Mouse (Mus musculus): Measurements from ENCODE around the gene Npr3. TPM values are rescaled to one million over a fixed set of nuclear protein-coding genes. Genes with fewer than 3 reads are reported as not detected.

Npr3 gene
- 1.4 TPM in 2 replicates for polyA plus RNA-seq (2015; fragmentation: Nextera tagmentation; extraction: Ambion mirVana)

- Histone ChIP-seq H3K9me3 (replicated peaks; ENCODE audit: control insufficient read depth, low read length) (no peaks in the 10 kb centered on the region), H3K27me3 (ENCODE audit: control insufficient read depth, insufficient read depth, low read depth, low read length) (peaks cover 47% of the 10 kb centered on the region), H3K9ac (ENCODE audit: low read depth, low read length) (peak within 1 kb of the TSS; percentile 31), H3K4me2 (ENCODE audit: low read depth, low read length) (peak within 1 kb of the TSS; percentile 68), H3K4me1 (ENCODE audit: control insufficient read depth, low read depth, low read length) (no peaks in the 10 kb centered on the region), H3K27ac (ENCODE audit: low read length) (peak within 1 kb of the TSS; percentile 44), H3K4me3 (ENCODE audit: low read depth, low read length) (peak within 1 kb of the TSS; percentile 57), H3K36me3 (ENCODE audit: control insufficient read depth, insufficient read depth) (no peaks in the 10 kb centered on the region)
- WGBS (ENCODE audit: insufficient replicate concordance), result under 1% methylated on average over 42 of the region's 42 CpGs
- no peak for ATAC-seq (ENCODE audit: low read depth)
These were observed at the start of gene Npr3 for GRCm38 (mm10) chr15:11906571-11907531. Gene Npr3, minus strand, starts transcription at chr15:11907287.

DNA sequence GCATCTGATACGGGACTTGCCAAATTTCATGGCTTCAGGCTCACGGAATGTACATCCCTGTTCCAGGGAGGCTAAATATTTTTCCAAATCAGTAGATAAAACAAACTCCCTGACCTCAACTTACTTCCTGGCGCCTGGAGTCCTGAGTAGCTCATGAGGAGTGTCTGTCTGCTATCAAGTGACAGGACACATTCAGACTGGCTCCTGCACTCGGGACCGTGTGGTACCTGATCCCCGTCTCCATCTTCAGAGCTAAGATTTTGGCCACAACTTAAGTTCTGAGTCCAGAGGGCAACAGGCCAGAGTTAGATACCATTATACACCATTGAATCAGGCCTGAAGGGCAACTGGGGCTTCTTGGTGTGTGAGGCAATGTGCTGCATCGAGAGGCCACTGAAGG is 49.0 kb upstream of the Npr3 start:
- Histone ChIP-seq H3K9me3 (replicated peaks; ENCODE audit: control insufficient read depth, low read length) (no peaks in the 10 kb centered on the region), H3K4me3 (ENCODE audit: low read depth, low read length) (no peak overlapping the region), H3K9ac (ENCODE audit: low read depth, low read length) (no peak overlapping the region), H3K27me3 (ENCODE audit: control insufficient read depth, insufficient read depth, low read depth, low read length) (no peaks in the 10 kb centered on the region), H3K4me1 (ENCODE audit: control insufficient read depth, low read depth, low read length) (no peaks in the 10 kb centered on the region), H3K36me3 (ENCODE audit: control insufficient read depth, insufficient read depth) (no peaks in the 10 kb centered on the region), H3K27ac (ENCODE audit: low read length) (no peak overlapping the region), H3K4me2 (ENCODE audit: low read depth, low read length) (no peak overlapping the region)
- WGBS (ENCODE audit: insufficient replicate concordance), result 62% methylated on average over 7 of the region's 7 CpGs
- ATAC-seq (ENCODE audit: low read depth), result no peak

GRCm38 (mm10) chr15:11954190-11954589 is 47.1 kb upstream of the Npr3 start:
- H3K9ac ChIP-seq (ENCODE audit: low read depth, low read length), result no peak overlapping the region
- no peak overlapping the region for H3K4me3 ChIP-seq (ENCODE audit: low read depth, low read length)
- H3K4me2 ChIP-seq (ENCODE audit: low read depth, low read length), result no peak overlapping the region
- H3K36me3 ChIP-seq (ENCODE audit: control insufficient read depth, insufficient read depth), result no peaks in the 10 kb centered on the region
- H3K4me1 ChIP-seq (ENCODE audit: control insufficient read depth, low read depth, low read length), result no peaks in the 10 kb centered on the region
- no peak overlapping the region for H3K27ac ChIP-seq (ENCODE audit: low read length)
- H3K9me3 ChIP-seq (replicated peaks; ENCODE audit: control insufficient read depth, low read length), result no peaks in the 10 kb centered on the region
- WGBS (ENCODE audit: insufficient replicate concordance), result 45% methylated on average over 4 of the region's 4 CpGs
- H3K27me3 ChIP-seq (ENCODE audit: control insufficient read depth, insufficient read depth, low read depth, low read length), result no peaks in the 10 kb centered on the region
- ATAC-seq (ENCODE audit: low read depth), result no peak

DNA sequence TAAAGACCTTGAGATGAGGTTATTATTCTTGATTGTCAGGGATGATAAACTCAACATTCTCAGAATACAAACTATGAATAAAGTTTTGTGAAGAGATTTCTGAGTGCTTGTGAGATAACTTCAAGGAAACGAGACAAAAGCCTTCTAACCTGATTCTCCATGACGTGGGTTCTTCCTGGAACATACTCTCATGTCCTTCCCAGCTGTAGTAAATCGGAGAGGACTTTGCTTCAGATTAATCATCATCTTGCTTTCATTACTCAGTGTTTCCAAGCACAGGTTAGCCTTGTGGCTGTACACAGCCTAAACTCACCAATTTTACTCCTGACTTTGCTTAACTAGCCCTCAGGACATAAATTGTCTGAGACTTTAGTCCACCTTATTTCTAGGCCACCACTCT is 45.1 kb upstream of the Npr3 start:
- no peak overlapping the region for H3K27ac ChIP-seq (ENCODE audit: low read length)
- H3K9me3 ChIP-seq (replicated peaks; ENCODE audit: control insufficient read depth, low read length), result no peaks in the 10 kb centered on the region
- WGBS (ENCODE audit: insufficient replicate concordance), result 56% methylated on average over 3 of the region's 3 CpGs
- no peaks in the 10 kb centered on the region for H3K4me1 ChIP-seq (ENCODE audit: control insufficient read depth, low read depth, low read length)
- no peak overlapping the region for H3K9ac ChIP-seq (ENCODE audit: low read depth, low read length)
- H3K4me3 ChIP-seq (ENCODE audit: low read depth, low read length), result no peak overlapping the region
- ATAC-seq (ENCODE audit: low read depth), result no peak
- no peaks in the 10 kb centered on the region for H3K36me3 ChIP-seq (ENCODE audit: control insufficient read depth, insufficient read depth)
- H3K4me2 ChIP-seq (ENCODE audit: low read depth, low read length), result no peak overlapping the region
- H3K27me3 ChIP-seq (ENCODE audit: control insufficient read depth, insufficient read depth, low read depth, low read length), result no peaks in the 10 kb centered on the region

- Histone ChIP-seq H3K36me3 (ENCODE audit: control insufficient read depth, insufficient read depth) (no peaks in the 10 kb centered on the region), H3K9me3 (replicated peaks; ENCODE audit: control insufficient read depth, low read length) (no peaks in the 10 kb centered on the region), H3K4me2 (ENCODE audit: low read depth, low read length) (no peak overlapping the region), H3K27ac (ENCODE audit: low read length) (no peak overlapping the region), H3K27me3 (ENCODE audit: control insufficient read depth, insufficient read depth, low read depth, low read length) (no peaks in the 10 kb centered on the region), H3K4me3 (ENCODE audit: low read depth, low read length) (no peak overlapping the region), H3K4me1 (ENCODE audit: control insufficient read depth, low read depth, low read length) (no peaks in the 10 kb centered on the region), H3K9ac (ENCODE audit: low read depth, low read length) (no peak overlapping the region)
- ATAC-seq (ENCODE audit: low read depth), result no peak
- 77% methylated on average over 7 of the region's 7 CpGs for WGBS (ENCODE audit: insufficient replicate concordance)
These were observed 44.1 kb upstream of the Npr3 start for GRCm38 (mm10) chr15:11951181-11951580.

GRCm38 (mm10) chr15:11950144-11950543 is 43.1 kb upstream of the Npr3 start:
- Histone ChIP-seq H3K4me3 (ENCODE audit: low read depth, low read length) (no peak overlapping the region), H3K9me3 (replicated peaks; ENCODE audit: control insufficient read depth, low read length) (no peaks in the 10 kb centered on the region), H3K27ac (ENCODE audit: low read length) (no peak overlapping the region), H3K4me1 (ENCODE audit: control insufficient read depth, low read depth, low read length) (no peaks in the 10 kb centered on the region), H3K36me3 (ENCODE audit: control insufficient read depth, insufficient read depth) (no peaks in the 10 kb centered on the region), H3K4me2 (ENCODE audit: low read depth, low read length) (no peak overlapping the region), H3K27me3 (ENCODE audit: control insufficient read depth, insufficient read depth, low read depth, low read length) (no peaks in the 10 kb centered on the region), H3K9ac (ENCODE audit: low read depth, low read length) (no peak overlapping the region)
- ATAC-seq (ENCODE audit: low read depth), result no peak
- WGBS (ENCODE audit: insufficient replicate concordance), result 72% methylated on average over 10 of the region's 10 CpGs

DNA sequence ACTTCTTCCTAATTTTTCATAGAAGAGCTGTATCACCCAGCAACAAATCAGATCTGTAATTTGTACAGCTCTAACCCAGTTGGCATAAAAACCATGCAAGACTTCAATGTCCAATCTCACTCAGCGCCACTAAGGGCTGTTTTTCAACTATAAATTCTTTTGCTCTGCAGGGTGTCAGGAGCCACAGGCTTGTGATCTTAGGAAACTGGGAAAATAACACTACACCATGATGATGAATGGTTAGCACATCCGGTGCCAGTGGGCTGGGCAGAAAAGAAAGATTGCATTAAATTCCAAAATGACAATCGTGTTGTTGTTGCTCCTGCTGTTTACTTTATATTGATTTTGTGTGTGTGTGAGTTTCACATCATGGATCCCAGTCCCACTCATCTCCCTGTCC is 42.4 kb upstream of the Npr3 start:
- Histone ChIP-seq H3K4me2 (ENCODE audit: low read depth, low read length) (no peak overlapping the region), H3K27me3 (ENCODE audit: control insufficient read depth, insufficient read depth, low read depth, low read length) (no peaks in the 10 kb centered on the region), H3K36me3 (ENCODE audit: control insufficient read depth, insufficient read depth) (no peaks in the 10 kb centered on the region), H3K4me3 (ENCODE audit: low read depth, low read length) (no peak overlapping the region), H3K4me1 (ENCODE audit: control insufficient read depth, low read depth, low read length) (no peaks in the 10 kb centered on the region), H3K27ac (ENCODE audit: low read length) (no peak overlapping the region), H3K9ac (ENCODE audit: low read depth, low read length) (no peak overlapping the region), H3K9me3 (replicated peaks; ENCODE audit: control insufficient read depth, low read length) (no peaks in the 10 kb centered on the region)
- ATAC-seq (ENCODE audit: low read depth), result no peak
- 70% methylated on average over 3 of the region's 3 CpGs for WGBS (ENCODE audit: insufficient replicate concordance)

GRCm38 (mm10) chr15:11940855-11941254 is 33.8 kb upstream of the Npr3 start:
- H3K9me3 ChIP-seq (replicated peaks; ENCODE audit: control insufficient read depth, low read length), result no peaks in the 10 kb centered on the region
- no peaks in the 10 kb centered on the region for H3K36me3 ChIP-seq (ENCODE audit: control insufficient read depth, insufficient read depth)
- WGBS (ENCODE audit: insufficient replicate concordance), result 71% methylated on average over 5 of the region's 5 CpGs
- no peak overlapping the region for H3K4me2 ChIP-seq (ENCODE audit: low read depth, low read length)
- H3K27me3 ChIP-seq (ENCODE audit: control insufficient read depth, insufficient read depth, low read depth, low read length), result no peaks in the 10 kb centered on the region
- no peak for ATAC-seq (ENCODE audit: low read depth)
- H3K9ac ChIP-seq (ENCODE audit: low read depth, low read length), result no peak overlapping the region
- H3K4me1 ChIP-seq (ENCODE audit: control insufficient read depth, low read depth, low read length), result no peaks in the 10 kb centered on the region
- H3K4me3 ChIP-seq (ENCODE audit: low read depth, low read length), result no peak overlapping the region
- H3K27ac ChIP-seq (ENCODE audit: low read length), result no peak overlapping the region

- no peaks in the 10 kb centered on the region for H3K4me1 ChIP-seq (ENCODE audit: control insufficient read depth, low read depth, low read length)
- no peak overlapping the region for H3K27ac ChIP-seq (ENCODE audit: low read length)
- no peak for ATAC-seq (ENCODE audit: low read depth)
- H3K4me3 ChIP-seq (ENCODE audit: low read depth, low read length), result no peak overlapping the region
- no peak overlapping the region for H3K9ac ChIP-seq (ENCODE audit: low read depth, low read length)
- H3K36me3 ChIP-seq (ENCODE audit: control insufficient read depth, insufficient read depth), result no peaks in the 10 kb centered on the region
- no peak overlapping the region for H3K4me2 ChIP-seq (ENCODE audit: low read depth, low read length)
- 42% methylated on average over 3 of the region's 3 CpGs for WGBS (ENCODE audit: insufficient replicate concordance)
- no peaks in the 10 kb centered on the region for H3K9me3 ChIP-seq (replicated peaks; ENCODE audit: control insufficient read depth, low read length)
- no peaks in the 10 kb centered on the region for H3K27me3 ChIP-seq (ENCODE audit: control insufficient read depth, insufficient read depth, low read depth, low read length)
These were observed 20.7 kb upstream of the Npr3 start for GRCm38 (mm10) chr15:11927742-11928141.

All from liver, embryonic 16.5 days (tissue).